Mouse (Mus musculus) spleen, adult 2 months (tissue): ENCODE measurements around the gene Zgrf1. TPM values are rescaled to one million over a fixed set of nuclear protein-coding genes. Genes with fewer than 3 reads are reported as not detected.

Experiments used
- DNase-seq, 2 experiments: peaks; one replicate each; pipeline versions ENCODE4 v3.0.0 to v3.0.0-alpha.2; 2012 to 2021; ENCODE audit warnings: low spot score in 2 of 2, low read depth in 1 of 2
- H3K27ac ChIP-seq: fragments of 200-500 bp; 2 replicates; pipeline ENCODE4 v1.5.1; 2012; ENCODE audit warnings: low read length, inconsistent platforms; ENCODE audit not compliant: insufficient read depth
- H3K27me3 ChIP-seq: fragments of 200-500 bp; 2 replicates; pipeline ENCODE4 v1.6.1; 2012; ENCODE audit warnings: mild to moderate bottlenecking, moderate library complexity, low read length, inconsistent platforms; ENCODE audit not compliant: control insufficient read depth, insufficient read depth
- H3K36me3 ChIP-seq: fragments of 200-500 bp; 2 replicates; pipeline ENCODE4 v1.6.1; 2012; ENCODE audit warnings: mild to moderate bottlenecking, low read length, inconsistent platforms; ENCODE audit not compliant: control insufficient read depth, insufficient read depth
- H3K4me1 ChIP-seq: fragments of 200-500 bp; 2 replicates; pipeline ENCODE4 v1.6.1; 2011; ENCODE audit warnings: inconsistent platforms; ENCODE audit not compliant: control insufficient read depth, insufficient read depth, insufficient read length
- H3K4me3 ChIP-seq: fragments of 200-500 bp; 2 replicates; pipeline ENCODE4 v1.5.1; 2011; ENCODE audit warnings: mild to moderate bottlenecking, inconsistent platforms; ENCODE audit not compliant: insufficient read depth, insufficient read length; ENCODE audit errors: extremely low read depth
- CTCF ChIP-seq: fragments of 200-500 bp; IDR thresholded peaks from 2 replicates; pipeline ENCODE4 v1.5.1; 2011; ENCODE audit warnings: mild to moderate bottlenecking, inconsistent platforms; ENCODE audit not compliant: insufficient read depth, insufficient read length, insufficient replicate concordance; ENCODE audit errors: extremely low read depth
- POLR2A ChIP-seq: fragments of 200-500 bp; IDR thresholded peaks from 2 replicates; pipeline ENCODE4 v1.6.1; 2011; ENCODE audit warnings: low read depth, low read length, inconsistent platforms
- WGBS: fragments of 180-500 bp; shearing (Covaris S2); methylation state at CpG from one replicate; pipeline ENCODE4 v1.1.7; 2018; 5-methylcytosine and 5-hydroxymethylcytosine counted together
- polyA plus RNA-seq: library from polyadenylated mRNA; depleted of rRNA; stranded (reverse); fragments of >200 nt; gene quantifications from 2 replicates; pipeline ENCODE4 v1.2.3, GENCODE M21; 2012

Zgrf1 gene
- polyA plus RNA-seq, 1 experiment = 0.72 TPM

GRCm38 (mm10) chr3:127539193-127539592, 14.1 kb upstream of the Zgrf1 start:
- Histone ChIP-seq H3K4me3 (no peak overlapping the region), H3K27ac (no peak overlapping the region), H3K4me1 (no peaks in the 10 kb centered on the region), H3K27me3 (no peaks in the 10 kb centered on the region), H3K36me3 (peaks cover 16% of the 10 kb centered on the region)
- no peak for TF ChIP-seq CTCF
- TF ChIP-seq POLR2A = no peak
- WGBS = 98% methylated on average over 6 of the region's 6 CpGs
- no peak for DNase-seq

GRCm38 (mm10) chr3:127543976-127544375, 9.3 kb upstream of the Zgrf1 start:
- no peak for TF ChIP-seq CTCF
- WGBS = 95% methylated on average over 4 of the region's 4 CpGs
- Histone ChIP-seq H3K36me3 (peaks cover 24% of the 10 kb centered on the region), H3K4me3 (no peak overlapping the region), H3K27me3 (no peaks in the 10 kb centered on the region), H3K4me1 (no peaks in the 10 kb centered on the region), H3K27ac (no peak overlapping the region)
- no peak for DNase-seq

- Histone ChIP-seq H3K4me1 (no peaks in the 10 kb centered on the region), H3K36me3 (peaks cover 24% of the 10 kb centered on the region), H3K27ac (no peak overlapping the region), H3K4me3 (no peak overlapping the region), H3K27me3 (no peaks in the 10 kb centered on the region)
- no peak for DNase-seq
- TF ChIP-seq POLR2A (no peak), CTCF (no peak)
- 83% methylated on average over 5 of the region's 5 CpGs for WGBS
Observed at GRCm38 (mm10) chr3:127544610-127545121, 8.6 kb upstream of the Zgrf1 start.

GRCm38 (mm10) chr3:127547882-127548281, 5.4 kb upstream of the Zgrf1 start:
- DNase-seq = peak in 1 of 2 experiments; percentile 26
- Histone ChIP-seq H3K27ac (no peak overlapping the region), H3K36me3 (peaks cover 18% of the 10 kb centered on the region), H3K4me3 (no peak overlapping the region), H3K4me1 (peaks cover 2% of the 10 kb centered on the region; the same call in 1 of the 2 replicates), H3K27me3 (no peaks in the 10 kb centered on the region)
- WGBS = 90% methylated on average over 5 of the region's 5 CpGs
- TF ChIP-seq POLR2A (no peak), CTCF (no peak)

- 3% methylated on average over 12 of the region's 13 CpGs for WGBS
Observed at GRCm38 (mm10) chr3:127552434-127552972, 786 bp upstream of the Zgrf1 start.

GRCm38 (mm10) chr3:127553720-127554043, 393 bp downstream of the Zgrf1 start:
- under 1% methylated on average over 4 of the region's 4 CpGs for WGBS
- TF ChIP-seq CTCF (no peak), POLR2A (no peak)
- no peak for DNase-seq
- Histone ChIP-seq H3K27me3 (no peaks in the 10 kb centered on the region), H3K4me3 (peak overlapping the region; percentile 77), H3K27ac (no peak overlapping the region), H3K4me1 (peaks cover 2% of the 10 kb centered on the region; the same call in 1 of the 2 replicates), H3K36me3 (no peaks in the 10 kb centered on the region)

More at GRCm38 (mm10) chr3:127552434-127552972, 786 bp upstream of the Zgrf1 start:
- Histone ChIP-seq H3K4me3 (peak overlapping the region; percentile 50), H3K36me3 (no peaks in the 10 kb centered on the region), H3K27me3 (no peaks in the 10 kb centered on the region), H3K4me1 (peaks cover 2% of the 10 kb centered on the region; the same call in 1 of the 2 replicates), H3K27ac (peak overlapping the region; percentile 49; the same call in 1 of the 2 replicates)
- no peak for DNase-seq
- TF ChIP-seq POLR2A (no peak), CTCF (no peak)

- no peak for TF ChIP-seq POLR2A
- no peak for TF ChIP-seq CTCF
- DNase-seq = no peak
- no peak overlapping the region for H3K4me3 ChIP-seq
- H3K27me3 ChIP-seq = no peaks in the 10 kb centered on the region
- peaks cover 2% of the 10 kb centered on the region; the same call in 1 of the 2 replicates for H3K4me1 ChIP-seq
- WGBS = 67% methylated on average over 5 of the region's 5 CpGs
- H3K36me3 ChIP-seq = no peaks in the 10 kb centered on the region
- no peak overlapping the region for H3K27ac ChIP-seq
Observed at GRCm38 (mm10) chr3:127554723-127555122, 1.4 kb downstream of the Zgrf1 start.
